Mouse (Mus musculus): ENCODE data around the gene Kcna10. TPM values are rescaled to one million over a fixed set of nuclear protein-coding genes. Genes with fewer than 3 reads are reported as not detected.

Gene Kcna10
- total RNA-seq, 2 experiments from 2014 or later: not detected

DNA sequence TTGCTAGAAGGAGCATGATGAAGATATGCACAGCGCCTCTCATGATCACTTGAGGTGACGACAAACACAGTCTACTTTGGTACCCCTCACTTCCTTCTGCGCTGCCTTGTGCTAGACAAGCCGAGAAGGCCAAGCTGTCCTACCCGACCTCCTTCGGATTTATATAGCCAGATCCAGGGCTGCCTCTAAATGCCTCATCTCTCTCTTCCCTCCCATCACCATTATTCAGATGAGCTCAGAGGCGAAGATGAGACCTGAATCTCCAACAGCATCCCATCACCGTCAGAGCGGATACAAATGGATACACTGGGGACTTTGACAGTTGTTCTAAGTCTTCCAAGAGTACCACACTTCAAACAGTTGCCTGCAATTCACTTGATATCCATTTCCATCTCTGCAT lies 56.8 kb downstream of the Kcna10 start, which contains the start of gene Prok1:
TSS of gene Prok1 (minus strand) at position 101 of the 400 bp plus-strand sequence.
- DNase-seq (ENCODE audit: low spot score in 2 of 2): no peak

- DNase-seq (ENCODE audit: low spot score in 2 of 2): no peak
Measured at GRCm38 (mm10) chr3:107241389-107242094, 58.7 kb downstream of the Kcna10 start.

Other genes with a start within 250 kb of the Kcna10 start
- 1 to 10 TPM; 1.0 to 1.8 TPM for gene Kcna3, start 146.9 kb upstream of the Kcna10 start, total RNA-seq (2021)
- gene Kcna2, start 81.9 kb upstream of the Kcna10 start, total RNA-seq (2021): 1 to 10 TPM; 3.1 to 4.0 TPM
- gene Cym, start 38.7 kb downstream of the Kcna10 start, total RNA-seq (2021): 1 to 10 TPM in 1 of 2 experiments, under 1 TPM in 1; 0.31 to 2.1 TPM
- not detected for gene A630076J17Rik, start 47.6 kb downstream of the Kcna10 start, total RNA-seq (2021)
- gene Prok1, start 56.7 kb downstream of the Kcna10 start, total RNA-seq (2021): 10 to 100 TPM in 1 of 2 experiments, under 1 TPM in 1; 0.25 to 10.2 TPM
- 10 to 100 TPM; 67.1 to 72.7 TPM for gene Lamtor5, start 95.8 kb downstream of the Kcna10 start, total RNA-seq (2021)
- gene Slc16a4, start 108.2 kb downstream of the Kcna10 start, total RNA-seq (2021): 1 to 10 TPM in 1 of 2 experiments, under 1 TPM in 1; 0.87 to 2.7 TPM
- 10 to 100 TPM; 41.1 to 47.0 TPM for gene Rbm15, start 150.6 kb downstream of the Kcna10 start, total RNA-seq (2021)